Mouse (Mus musculus) kidney, adult 2 months (tissue): ENCODE results near the gene P3h3.

ENCODE experiments used
- CTCF ChIP-seq: fragments of 200-500 bp; conservative IDR thresholded peaks from 2 replicates; pipeline ENCODE4 v1.5.1; 2011; ENCODE audit warnings: low read depth, mild to moderate bottlenecking, control low read depth, low read length, moderate library complexity, mixed read lengths; ENCODE audit not compliant: insufficient read depth, insufficient read length
- POLR2A ChIP-seq: fragments of 200-500 bp; IDR thresholded peaks from one replicate; pipeline ENCODE4 v1.6.1; 2011; ENCODE audit warnings: low read depth, low read length, control low read depth

- TF ChIP-seq POLR2A (no peak), CTCF (no peak)
These were observed 3.7 kb upstream of the P3h3 start for GRCm38 (mm10) chr6:124861266-124861665.
